Mouse (Mus musculus) hindbrain, embryonic 10.5 days (tissue): Measurements from ENCODE around the gene Siae. TPM values are rescaled to one million over a fixed set of nuclear protein-coding genes. Genes with fewer than 3 reads are reported as not detected.

Source experiments
- DNase-seq: peaks from one replicate; pipeline ENCODE4 v3.0.0-alpha.2; 2017; ENCODE audit warnings: low spot score
- H3K27ac ChIP-seq: fragments of 300-500 bp; sonication (generic); 2 replicates; pipeline ENCODE4 v1.5.1; 2016; ENCODE audit warnings: mild to moderate bottlenecking, moderate library complexity
- H3K27me3 ChIP-seq: fragments of 300-500 bp; sonication (generic); 2 replicates; pipeline ENCODE4 v1.6.1; 2016; ENCODE audit warnings: mild to moderate bottlenecking; ENCODE audit not compliant: poor library complexity, insufficient read depth, severe bottlenecking
- H3K36me3 ChIP-seq: fragments of 300-500 bp; sonication (generic); 2 replicates; pipeline ENCODE4 v1.6.1; 2016; ENCODE audit warnings: mild to moderate bottlenecking, moderate library complexity
- H3K4me1 ChIP-seq: fragments of 300-500 bp; sonication (generic); replicated peaks from 2 replicates; pipeline ENCODE4 v1.6.1; 2016; ENCODE audit warnings: mild to moderate bottlenecking
- H3K4me3 ChIP-seq: fragments of 300-500 bp; sonication (generic); 2 replicates; pipeline ENCODE4 v1.5.1; 2016; ENCODE audit warnings: mild to moderate bottlenecking, moderate library complexity
- H3K9me3 ChIP-seq: fragments of 300-500 bp; sonication (generic); 2 replicates; pipeline ENCODE4 v1.6.1; 2016; ENCODE audit warnings: mild to moderate bottlenecking, moderate library complexity
- WGBS: fragments of 180-500 bp; shearing (Covaris S2); methylation state at CpG from one replicate; pipeline ENCODE4 v1.1.7; 2016; 5-methylcytosine and 5-hydroxymethylcytosine counted together
- polyA plus RNA-seq: library from polyadenylated mRNA; unstranded; fragments of >200 nt; fragmentation: Nextera tagmentation; extraction: Ambion mirVana; gene quantifications from 2 replicates; pipeline ENCODE4 v1.2.1, GENCODE M21; 2016

The Siae gene
- polyA plus RNA-seq, 1 experiment from 2014 or later = 8.2 TPM

DNA sequence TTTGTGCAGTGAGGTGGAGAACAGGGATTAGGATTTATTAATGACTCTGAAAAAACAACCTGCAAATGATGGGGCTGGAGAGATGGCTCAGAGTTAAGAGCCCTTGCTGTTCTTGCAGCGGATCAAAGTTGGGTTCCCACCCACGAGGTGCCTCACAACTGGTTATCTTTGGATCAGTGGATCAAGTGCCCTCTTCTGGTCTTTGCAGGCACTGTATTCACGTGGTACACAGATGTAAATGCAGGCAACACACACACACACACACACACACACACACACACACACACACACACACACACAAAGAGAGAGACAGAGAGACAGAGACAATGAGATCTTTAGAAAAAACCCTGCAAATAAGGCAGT, 132.4 kb downstream of the Siae start:
- Histone ChIP-seq H3K27me3 (no peaks in the 10 kb centered on the region), H3K4me1 (no peaks in the 10 kb centered on the region), H3K36me3 (no peaks in the 10 kb centered on the region), H3K27ac (no peak overlapping the region), H3K9me3 (no peaks in the 10 kb centered on the region), H3K4me3 (no peak overlapping the region)
- no peak for DNase-seq
- WGBS = 47% methylated on average over 3 of the region's 3 CpGs

DNA sequence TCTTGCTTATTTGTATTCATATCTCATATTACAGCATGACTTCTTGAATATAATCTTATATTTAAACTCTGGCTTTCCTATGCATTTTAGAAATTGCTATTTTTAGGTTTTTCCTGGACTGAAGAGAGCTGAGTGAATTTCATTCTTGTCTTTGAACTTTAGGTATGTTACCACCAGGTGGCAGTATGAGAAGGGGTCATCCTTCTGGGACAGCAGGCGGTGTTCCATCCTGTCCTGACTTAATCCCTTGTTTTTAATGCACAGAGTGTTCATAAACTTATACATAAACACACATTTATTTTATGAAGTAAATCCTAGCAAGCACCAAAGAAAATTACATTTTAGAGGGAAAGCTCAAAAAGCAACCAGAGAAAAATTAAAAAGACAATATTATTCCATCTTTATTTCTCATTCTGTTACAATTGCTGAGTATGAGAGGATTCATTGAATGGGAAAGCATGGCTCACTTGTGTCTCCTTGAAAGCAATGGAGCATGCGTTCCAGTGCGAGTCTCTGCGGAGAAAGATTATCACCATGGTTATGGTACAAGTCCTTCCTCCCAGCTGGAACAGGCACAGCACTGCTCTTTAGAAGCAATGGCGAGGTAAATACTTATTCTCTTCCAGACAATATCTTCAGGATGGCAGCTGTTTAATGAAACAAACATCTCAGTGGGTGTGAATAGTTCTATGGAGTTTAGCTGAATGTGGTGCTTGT, 134.6 kb downstream of the Siae start:
- Histone ChIP-seq H3K4me3 (no peak overlapping the region), H3K27me3 (no peaks in the 10 kb centered on the region), H3K36me3 (no peaks in the 10 kb centered on the region), H3K9me3 (no peaks in the 10 kb centered on the region), H3K27ac (no peak overlapping the region), H3K4me1 (no peaks in the 10 kb centered on the region)
- 52% methylated on average over 5 of the region's 5 CpGs for WGBS
- no peak for DNase-seq

Other genes starting within 250 kb of the Siae start
- gene Ccdc15, start 207.3 kb upstream of the Siae start, polyA plus RNA-seq = 7.9 and 11.4 TPM in 2 replicates
- 0.51 TPM in 1 of 2 replicates, not detected in the other for gene Hepacam, start 188.3 kb upstream of the Siae start, polyA plus RNA-seq
- 6.6 and 7.7 TPM in 2 replicates for gene Robo4, start 153.8 kb upstream of the Siae start, polyA plus RNA-seq
- gene Robo3, start 122.5 kb upstream of the Siae start, polyA plus RNA-seq = 29.1 and 148 TPM in 2 replicates
- 36.8 and 40.0 TPM in 2 replicates for gene Msantd2, start 66.4 kb upstream of the Siae start, polyA plus RNA-seq
- 31.9 and 34.1 TPM in 2 replicates for gene Esam, start 27.6 kb upstream of the Siae start, polyA plus RNA-seq
- gene Vsig2, start 16.4 kb upstream of the Siae start, polyA plus RNA-seq = 0.60 and 0.78 TPM in 2 replicates
- 1.2 and 2.6 TPM in 2 replicates for gene Nrgn, start 2.8 kb upstream of the Siae start, polyA plus RNA-seq
- gene Spa17, start 58.0 kb downstream of the Siae start, polyA plus RNA-seq = 12.1 and 22.2 TPM in 2 replicates
- gene Tbrg1, start 101.6 kb downstream of the Siae start, polyA plus RNA-seq = 132 and 144 TPM in 2 replicates
- 0.07 and 0.17 TPM in 2 replicates for gene Panx3, start 113.5 kb downstream of the Siae start, polyA plus RNA-seq
- not detected in 2 replicates for gene Olfr160, start 160.6 kb downstream of the Siae start, polyA plus RNA-seq
- not detected in 2 replicates for gene Olfr874, start 189.4 kb downstream of the Siae start, polyA plus RNA-seq
- not detected in 2 replicates for gene Olfr875, start 216.2 kb downstream of the Siae start, polyA plus RNA-seq
- gene Olfr876, start 247.3 kb downstream of the Siae start, polyA plus RNA-seq = not detected in 2 replicates